Mouse (Mus musculus) liver, embryonic 14.5 days (tissue): ENCODE data around the gene Adam22.

ENCODE experiments used
- CTCF ChIP-seq: IDR thresholded peaks from 2 replicates; pipeline ENCODE4 v1.5.1; 2016; ENCODE audit warnings: antibody characterized with exemption, low read depth, control low read depth
- EP300 ChIP-seq: IDR thresholded peaks from 2 replicates; pipeline ENCODE4 v1.6.1; 2016; ENCODE audit warnings: antibody characterized with exemption, low read depth

DNA sequence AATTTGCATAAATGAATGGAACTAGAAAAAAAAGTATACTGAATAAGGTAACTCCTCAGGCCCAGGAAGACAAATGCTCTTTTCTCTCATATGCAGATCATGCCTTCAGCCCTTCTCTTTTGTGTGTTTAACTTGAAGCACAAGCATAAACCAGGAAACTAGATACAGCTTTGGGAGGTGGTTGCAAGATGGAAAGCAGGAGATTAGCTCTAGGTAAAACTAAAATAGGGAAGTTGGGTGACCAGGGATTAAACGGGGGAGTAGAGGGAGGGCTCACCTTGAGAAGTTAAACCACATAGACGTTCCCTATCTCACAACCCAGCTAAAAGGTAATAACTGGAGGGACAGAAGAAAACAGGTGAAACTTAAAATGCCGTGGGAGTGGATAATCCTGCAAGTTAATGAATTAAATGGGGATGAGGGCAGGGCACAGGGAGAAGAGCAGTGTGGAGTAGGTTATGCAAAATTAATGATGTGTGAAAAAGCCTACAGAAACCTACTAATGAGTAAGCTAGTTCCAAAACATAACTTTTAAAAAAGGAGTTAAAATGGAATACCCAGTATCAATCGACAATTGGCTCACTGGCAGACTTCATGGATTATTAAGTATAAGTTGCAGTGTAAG is 40.2 kb downstream of the Adam22 start:
- no peak for TF ChIP-seq CTCF
- no peak for TF ChIP-seq EP300
